Mouse (Mus musculus) T-cell, adult 2 months (primary cell): ENCODE measurements around the gene Gm6993.

Source experiments
- DNase-seq: peaks from one replicate; pipeline ENCODE4 v3.0.0; 2022; ENCODE audit warnings: low spot score

The Gm6993 gene

GRCm38 (mm10) chr12:31271361-31272011 lies 30.9 kb downstream of the Gm6993 start:
- DNase-seq = no peak

- DNase-seq = no peak
Measured at GRCm38 (mm10) chr12:31272012-31272735, 31.6 kb downstream of the Gm6993 start.

- DNase-seq = no peak
Measured at GRCm38 (mm10) chr12:31272846-31273245, 32.3 kb downstream of the Gm6993 start.

GRCm38 (mm10) chr12:31273646-31274045 lies 33.1 kb downstream of the Gm6993 start:
- DNase-seq = no peak

- no peak for DNase-seq
Measured at GRCm38 (mm10) chr12:31275411-31275810, 34.8 kb downstream of the Gm6993 start.

GRCm38 (mm10) chr12:31278270-31278669 lies 37.7 kb downstream of the Gm6993 start:
- DNase-seq = no peak

- DNase-seq = no peak
Measured at GRCm38 (mm10) chr12:31280318-31280717, 39.7 kb downstream of the Gm6993 start.

- DNase-seq = no peak
Measured at GRCm38 (mm10) chr12:31281100-31281591, 40.6 kb downstream of the Gm6993 start.

- no peak for DNase-seq
Measured at GRCm38 (mm10) chr12:31282241-31282640, 41.7 kb downstream of the Gm6993 start.

GRCm38 (mm10) chr12:31283131-31283530 lies 42.6 kb downstream of the Gm6993 start:
- DNase-seq = no peak

GRCm38 (mm10) chr12:31283617-31284136 lies 43.1 kb downstream of the Gm6993 start:
- no peak for DNase-seq

GRCm38 (mm10) chr12:31289046-31289445 lies 48.5 kb downstream of the Gm6993 start:
- no peak for DNase-seq
